In genomic region chr8:19754178-19754577, GRCm38 (mm10) we compare ENCODE assay signal across 20 mouse cellular contexts. TPM values are rescaled to one million over a fixed set of nuclear protein-coding genes. Genes with fewer than 3 reads are reported as not detected.
"Had no signal": no experiment of that assay in that cellular context is flagged by ENCODE, and none has a peak within 500 bp of the region (broad histone marks: within the 10 kb centered on the region; RNA-seq: fewer than 3 reads in every experiment).

No protein-coding gene starts in this region.

RNA-seq across cellular contexts. Expression of gene 4930467E23Rik, which starts 24.8 kb away (rescaled TPM):
- total RNA-seq: gastrocnemius, postnatal 36 days; hematopoietic stem cell, adult 5-6 weeks; hindbrain, postnatal 0 days; left cerebral cortex, postnatal 4 days had no signal
- polyA plus RNA-seq: gonadal fat pad, adult 2 months; heart, embryonic 10.5 days; heart, embryonic 12.5 days; heart, embryonic 14.5 days; heart, embryonic 16.5 days; hindbrain, embryonic 11.5 days; hindbrain, embryonic 13.5 days; hindbrain, embryonic 15.5 days; hindbrain, postnatal 0 days; kidney, embryonic 14.5 days; kidney, embryonic 16.5 days; large intestine, adult 2 months; limb, embryonic 13.5 days; limb, embryonic 15.5 days; liver, adult 2 months; liver, embryonic 12.5 days; liver, embryonic 14.5 days had no signal
